Mouse (Mus musculus) heart, adult 2 months (tissue): ENCODE measurements at regions not wholly inside any gene's neighbourhood (a gene's known extent, or its start where the extent isn't known, plus 50 kb on each side); places are given as distances from the start of the nearest gene placed in this dataset.
A peak's percentile ranks its signal among the peaks of the same experiment; 100 is the strongest.

Experiments
- CTCF ChIP-seq: fragments of 200-600 bp; IDR thresholded peaks from 2 replicates; pipeline ENCODE4 v1.8.1; 2022; ENCODE audit warnings: antibody characterized with exemption, mild to moderate bottlenecking, moderate library complexity
- EP300 ChIP-seq: fragments of 200-500 bp; IDR thresholded peaks from 2 replicates; pipeline ENCODE4 v1.6.1; 2011; ENCODE audit warnings: low read depth, low read length, control low read depth; ENCODE audit not compliant: insufficient read depth
- POLR2A ChIP-seq: fragments of 200-500 bp; IDR thresholded peaks from 2 replicates; pipeline ENCODE4 v1.6.1; 2011; ENCODE audit warnings: mild to moderate bottlenecking, low read depth, low read length, control low read depth; ENCODE audit not compliant: insufficient read depth

DNA sequence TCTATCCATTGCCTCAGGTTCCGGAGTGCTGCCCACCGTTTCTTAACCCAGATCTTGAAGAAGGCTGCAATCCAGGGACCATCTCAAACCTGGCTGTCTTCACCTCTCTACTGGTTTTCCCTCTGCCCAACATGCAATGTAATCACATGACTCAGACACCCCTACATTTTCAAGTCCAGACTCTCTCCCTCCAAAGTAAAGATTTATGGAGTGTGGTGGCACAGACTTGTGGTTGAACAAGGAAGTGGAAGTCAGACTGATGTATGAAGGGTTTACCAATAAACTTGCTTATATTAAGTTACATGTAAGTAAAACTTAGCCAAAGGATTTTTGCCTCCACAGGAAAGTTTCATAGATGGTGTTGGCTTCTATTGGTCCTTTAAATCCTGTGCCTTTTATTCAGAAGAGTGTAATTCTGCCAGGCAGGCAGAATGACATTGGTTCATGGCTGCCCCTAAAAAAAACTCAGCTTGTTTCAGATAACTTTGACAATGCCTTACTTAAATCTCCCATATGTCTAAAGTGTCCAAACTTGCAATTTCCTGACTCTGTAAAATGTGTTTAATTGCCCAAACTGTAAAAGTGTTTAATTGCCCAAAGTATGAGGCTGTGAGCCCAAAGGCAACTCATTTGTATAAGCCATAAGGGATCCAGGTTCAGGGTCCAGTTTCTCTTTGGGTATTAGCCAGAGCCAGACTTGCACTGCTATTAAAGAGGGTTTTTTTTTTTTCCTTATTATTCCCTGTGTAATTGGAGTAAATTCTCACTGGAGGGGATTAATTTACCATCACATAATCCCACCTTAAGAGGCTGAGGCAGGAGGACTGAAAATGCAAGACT, 61.7 kb upstream of the Mfge8 start:
- TF ChIP-seq CTCF (peak; percentile 16; the same call in 1 of the 2 replicates), EP300 (no peak), POLR2A (no peak)
